Mouse (Mus musculus) kidney, adult 11 months (tissue): ENCODE results near the gene Cmss1.

Source experiments
- DNase-seq: peaks from one replicate; pipeline ENCODE4 v3.0.0; 2022

The Cmss1 gene

DNA sequence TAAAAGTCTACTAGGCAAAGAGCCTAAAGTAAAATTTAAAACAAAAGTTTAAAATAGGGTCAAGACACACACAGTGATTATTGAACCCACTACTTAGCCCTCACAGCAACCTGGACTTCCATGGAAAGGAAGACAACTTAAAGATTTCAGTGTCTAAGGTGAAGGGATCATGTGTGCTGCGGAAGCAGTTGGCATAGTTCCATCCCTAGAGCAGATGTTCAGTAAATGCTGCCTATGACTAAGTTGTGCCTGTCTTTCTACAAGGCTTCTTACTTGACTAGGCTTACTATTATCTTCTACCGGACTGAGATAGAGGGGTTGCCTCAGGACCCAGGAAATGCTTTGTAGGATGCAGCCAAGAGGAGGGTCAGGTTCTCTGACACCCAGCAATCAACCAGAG lies 50.4 kb downstream of the Cmss1 start:
- DNase-seq: no peak

DNA sequence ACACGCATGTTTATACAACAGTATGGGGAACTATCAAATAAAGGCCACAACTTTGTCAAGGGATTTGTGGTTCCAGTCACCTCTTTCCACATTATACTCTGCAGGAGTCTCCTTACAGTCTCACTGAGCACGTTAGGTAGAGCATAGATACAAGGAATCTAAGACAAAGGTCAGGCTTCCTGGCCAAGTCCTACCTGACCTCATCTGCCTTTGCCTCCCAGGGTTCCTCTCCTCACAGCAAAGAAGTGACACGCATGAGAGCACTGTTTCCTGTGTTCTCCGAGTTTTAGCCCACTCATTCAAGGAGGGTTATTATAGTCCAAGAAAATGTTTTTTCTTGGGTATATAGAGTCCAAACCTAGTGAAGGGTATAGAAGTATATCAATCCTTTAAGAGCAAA lies 51.0 kb downstream of the Cmss1 start:
- DNase-seq: peak; percentile 43

DNA sequence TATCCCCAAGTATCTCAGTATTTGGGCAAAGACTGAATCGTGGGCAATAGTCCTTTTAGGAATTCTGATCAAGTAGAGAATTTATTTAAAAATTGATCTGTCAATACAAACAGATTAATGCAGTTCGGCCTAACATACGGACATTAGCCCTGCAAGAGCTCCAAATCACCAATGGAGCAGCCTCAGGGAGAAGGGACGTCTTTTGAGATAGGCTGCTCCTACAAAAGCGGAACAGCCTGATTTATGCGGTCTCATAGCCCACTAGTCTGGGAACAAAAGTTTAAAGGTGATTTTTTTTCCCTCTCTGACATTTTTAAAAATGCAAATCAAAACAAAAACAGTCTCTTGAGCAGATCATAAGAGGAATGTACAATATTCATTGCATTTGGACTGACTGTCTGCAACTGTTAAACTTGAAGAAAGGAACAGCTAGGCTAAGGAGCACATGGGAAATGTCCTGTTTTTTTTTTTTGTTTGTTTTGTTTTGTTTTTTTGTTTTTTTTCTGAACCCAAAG lies 51.7 kb downstream of the Cmss1 start:
- no peak for DNase-seq

DNA sequence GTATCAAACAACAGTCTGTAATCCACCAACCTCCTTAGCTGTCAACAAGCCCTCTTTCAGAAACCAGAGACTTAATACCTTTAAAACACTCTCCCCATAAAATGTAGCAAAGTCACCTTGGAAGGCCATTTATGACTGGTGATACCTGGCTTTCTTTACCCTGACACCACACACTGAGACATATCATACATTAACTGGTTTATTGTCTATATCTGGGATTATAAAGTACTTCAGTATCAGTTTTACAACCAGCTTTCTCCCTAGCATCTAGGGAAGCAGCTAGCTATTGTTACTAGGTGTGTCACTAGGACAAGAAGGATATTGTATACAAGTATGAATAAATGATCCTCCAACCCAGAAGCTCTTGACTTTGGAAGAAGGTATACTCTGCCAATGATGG lies 53.4 kb downstream of the Cmss1 start:
- no peak for DNase-seq

- no peak for DNase-seq
Measured at GRCm38 (mm10) chr16:57552709-57553108, 54.0 kb downstream of the Cmss1 start.

GRCm38 (mm10) chr16:57551617-57552016 lies 55.0 kb downstream of the Cmss1 start:
- DNase-seq: no peak

DNA sequence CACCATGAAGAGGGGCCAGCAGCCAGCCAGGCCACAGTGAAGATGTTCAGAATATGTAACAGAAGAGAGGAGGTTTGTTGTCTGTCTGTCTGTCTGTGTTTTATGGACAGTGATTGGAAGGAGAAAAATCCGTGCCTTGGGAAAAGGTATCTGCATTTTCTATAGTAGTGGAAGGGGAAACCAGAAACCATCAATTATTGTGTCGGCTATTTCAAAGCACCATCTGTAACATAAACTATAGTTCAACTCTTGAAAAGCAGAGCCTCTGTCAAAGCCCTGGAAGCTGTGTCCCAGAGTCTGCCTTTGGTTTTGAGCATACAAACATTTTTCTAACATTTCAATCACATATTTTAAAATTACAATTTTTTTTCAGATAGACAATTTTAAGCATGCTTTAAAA lies 55.8 kb downstream of the Cmss1 start:
- no peak for DNase-seq

DNA sequence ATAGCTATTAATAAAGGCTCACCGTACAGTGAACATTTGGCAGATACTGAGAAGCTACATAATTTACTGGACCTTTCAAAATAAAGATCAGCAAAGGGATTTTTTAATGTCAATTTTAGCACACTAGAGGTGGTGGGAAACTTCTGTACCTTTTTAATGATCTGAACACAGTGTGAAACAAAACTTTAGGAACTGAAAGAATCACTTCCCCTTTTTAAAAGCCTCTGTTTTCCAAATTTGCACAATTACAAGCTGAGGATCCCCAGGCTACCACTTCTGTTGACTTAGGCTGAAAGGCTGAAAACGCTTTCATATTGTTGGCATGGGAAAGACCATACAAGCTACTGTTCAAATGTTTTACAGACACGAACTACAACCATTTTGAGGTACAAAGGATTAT lies 56.6 kb downstream of the Cmss1 start:
- DNase-seq: no peak

DNA sequence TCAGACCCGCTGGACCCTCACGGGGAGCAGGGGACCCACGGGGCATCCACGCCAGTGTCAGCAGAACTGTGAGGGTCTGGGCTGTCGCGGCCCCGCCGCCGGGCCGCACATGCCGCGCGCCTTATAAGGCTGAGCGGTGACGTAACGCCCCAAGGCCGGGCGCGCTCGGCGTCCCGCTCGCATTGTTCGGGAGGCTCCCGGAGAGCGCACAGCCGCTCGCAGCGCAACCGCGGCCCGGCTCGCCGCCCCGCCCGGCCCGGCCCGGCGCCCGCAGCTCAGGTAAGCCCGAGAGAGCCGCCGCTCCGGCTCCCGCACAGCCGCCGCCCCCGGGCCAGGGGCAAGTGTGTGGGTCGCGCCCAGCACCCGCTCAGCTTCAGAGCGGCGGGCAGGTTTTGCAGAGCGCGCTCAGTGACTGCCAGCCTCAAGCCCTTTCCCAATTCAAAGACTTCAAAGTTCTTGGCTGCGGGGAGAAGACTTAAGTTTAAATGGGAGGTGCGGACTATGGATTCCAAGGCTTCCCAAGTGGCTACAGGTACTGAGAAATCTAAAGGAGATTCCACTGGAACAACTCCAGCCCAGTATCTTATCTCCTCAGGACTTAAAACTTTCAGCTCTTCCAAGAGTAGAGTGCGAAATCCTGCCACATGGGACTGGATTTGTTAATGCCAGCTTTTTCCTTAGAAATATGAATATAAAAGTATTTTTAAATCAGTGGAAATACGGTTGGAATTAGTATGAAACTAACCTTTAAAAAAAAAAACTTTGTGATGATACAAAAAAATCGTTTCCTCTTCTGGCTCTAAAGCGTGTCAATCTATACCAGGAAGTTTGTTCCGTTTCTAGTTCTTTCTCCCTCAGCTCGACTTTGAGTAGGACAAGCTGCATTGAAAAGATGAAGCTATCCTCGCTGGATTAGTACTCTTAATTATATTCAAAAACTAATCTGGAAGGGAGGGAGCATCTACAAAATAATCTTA lies 57.3 kb downstream of the Cmss1 start:
- DNase-seq: peak; percentile 55

DNA sequence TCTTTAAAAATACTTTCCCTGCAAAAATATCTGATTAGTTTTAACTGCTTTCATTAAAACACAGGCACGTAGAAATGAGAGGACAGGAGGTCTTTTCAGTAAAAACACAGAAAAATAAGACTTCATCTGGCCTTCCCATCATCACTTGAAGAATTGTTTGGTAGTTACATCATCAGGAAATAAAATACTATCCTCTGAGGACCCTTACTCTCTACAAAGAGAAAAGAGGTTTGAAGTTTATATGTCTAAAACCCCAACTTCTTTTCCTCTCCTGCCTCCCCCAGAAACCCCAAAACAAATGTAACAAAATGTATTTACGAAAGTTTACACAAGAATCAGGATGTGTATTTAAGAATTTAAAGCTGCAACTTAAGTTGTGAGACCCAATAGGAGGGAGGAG lies 58.1 kb downstream of the Cmss1 start:
- DNase-seq: no peak

GRCm38 (mm10) chr16:57546355-57546754 lies 60.3 kb downstream of the Cmss1 start:
- no peak for DNase-seq

GRCm38 (mm10) chr16:57544441-57544840 lies 62.2 kb downstream of the Cmss1 start:
- no peak for DNase-seq

DNA sequence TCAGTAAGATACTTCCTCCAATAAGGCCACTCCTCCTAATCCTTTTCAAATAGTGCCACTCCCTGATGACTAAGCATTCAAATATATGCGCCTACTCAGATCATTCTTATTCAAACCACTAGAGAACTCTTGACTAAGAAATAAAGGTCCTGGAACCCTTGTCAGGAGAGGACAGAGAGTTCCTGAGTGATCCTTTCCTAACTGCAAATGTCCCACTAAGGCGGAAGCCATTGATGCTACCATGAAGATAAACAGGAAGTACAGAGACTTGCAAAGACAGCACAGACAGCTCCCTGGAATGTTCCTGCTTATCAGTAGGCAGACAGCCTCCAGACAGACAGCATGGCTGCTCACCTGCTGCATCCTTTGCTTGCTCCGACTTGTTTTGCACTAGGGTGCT lies 63.4 kb downstream of the Cmss1 start:
- no peak for DNase-seq

- DNase-seq: no peak
Measured at GRCm38 (mm10) chr16:57536511-57536910, 70.2 kb downstream of the Cmss1 start.

DNA sequence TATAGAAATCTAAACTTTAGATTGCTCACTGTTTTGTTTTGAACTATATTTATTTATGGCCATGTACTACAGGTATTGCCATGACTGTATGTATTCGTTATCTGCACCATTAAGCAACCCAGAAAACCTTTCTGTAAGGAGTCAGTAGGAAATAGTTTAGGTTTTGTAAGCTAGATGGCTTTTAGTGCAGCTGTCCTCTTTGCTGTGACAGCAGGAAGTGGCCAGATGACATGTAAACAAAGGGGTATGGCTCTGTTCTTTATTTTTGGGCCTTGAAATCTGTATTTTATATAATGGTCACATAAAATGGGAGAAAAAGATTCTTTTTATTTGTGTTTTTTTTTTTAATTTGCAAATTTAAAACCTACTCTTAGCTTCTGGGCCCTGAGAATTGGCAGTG lies 71.9 kb downstream of the Cmss1 start:
- DNase-seq: no peak

GRCm38 (mm10) chr16:57534365-57534764 lies 72.3 kb downstream of the Cmss1 start:
- no peak for DNase-seq

DNA sequence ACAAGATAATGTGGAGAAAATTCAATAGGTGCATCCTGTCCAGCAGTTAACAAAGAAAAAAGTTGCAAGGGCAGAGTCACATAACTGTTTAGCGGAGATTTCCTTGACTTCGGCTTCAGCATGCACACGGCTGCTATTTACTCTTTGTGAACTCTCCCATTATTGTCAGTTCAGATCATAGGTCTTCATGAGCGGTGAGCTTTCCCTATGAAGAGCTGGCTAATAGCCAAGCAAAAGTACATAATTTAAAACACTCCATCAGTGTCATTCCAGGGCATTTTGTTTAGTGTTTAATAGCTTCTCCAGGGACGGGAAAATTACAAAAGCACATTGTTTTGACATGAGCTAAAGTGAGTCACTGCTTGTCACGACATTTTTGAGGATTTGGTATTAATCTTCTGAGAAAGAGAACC lies 74.6 kb downstream of the Cmss1 start:
- DNase-seq: no peak

GRCm38 (mm10) chr16:57530547-57530946 lies 76.1 kb downstream of the Cmss1 start:
- no peak for DNase-seq

DNA sequence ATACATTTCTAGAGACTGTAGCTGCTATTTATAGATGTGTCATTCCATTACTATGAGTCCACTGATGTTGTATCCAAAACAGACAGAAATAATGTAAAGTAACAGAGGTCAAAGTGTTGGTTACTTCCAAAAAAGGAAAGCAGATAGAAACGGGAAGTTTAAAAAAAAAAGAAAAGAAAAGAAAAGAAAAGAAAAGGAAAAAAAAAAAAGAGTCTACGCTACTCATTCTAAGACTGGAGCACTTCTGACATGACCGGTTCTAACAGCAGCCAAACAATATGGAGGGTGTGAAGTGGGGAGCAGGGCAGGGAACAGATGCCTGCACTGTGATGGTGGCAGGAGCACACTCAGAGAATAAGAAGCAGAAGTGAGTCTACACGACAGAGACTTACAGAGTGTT lies 78.2 kb downstream of the Cmss1 start:
- no peak for DNase-seq

GRCm38 (mm10) chr16:57526893-57527292 lies 79.8 kb downstream of the Cmss1 start:
- DNase-seq: no peak

GRCm38 (mm10) chr16:57525476-57525875 lies 81.2 kb downstream of the Cmss1 start:
- no peak for DNase-seq

DNA sequence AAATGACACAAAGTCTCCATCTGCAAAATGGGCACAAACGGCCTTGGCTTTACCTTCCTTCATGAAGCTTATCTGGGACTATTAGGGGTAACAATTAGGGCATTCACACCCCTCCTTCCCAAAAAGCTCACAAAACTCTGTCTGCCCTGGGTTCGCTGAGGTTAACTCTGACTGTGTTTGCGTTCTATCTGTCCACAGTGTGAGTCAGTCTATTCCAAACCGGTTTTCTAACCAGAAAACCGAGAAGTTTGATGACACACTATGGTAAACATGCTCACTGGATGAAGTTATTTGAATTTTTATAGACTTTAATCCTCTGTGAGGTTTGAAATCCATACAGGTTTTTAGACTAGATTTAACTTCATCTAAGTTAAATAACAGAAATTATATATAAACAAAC lies 81.6 kb downstream of the Cmss1 start:
- DNase-seq: no peak

DNA sequence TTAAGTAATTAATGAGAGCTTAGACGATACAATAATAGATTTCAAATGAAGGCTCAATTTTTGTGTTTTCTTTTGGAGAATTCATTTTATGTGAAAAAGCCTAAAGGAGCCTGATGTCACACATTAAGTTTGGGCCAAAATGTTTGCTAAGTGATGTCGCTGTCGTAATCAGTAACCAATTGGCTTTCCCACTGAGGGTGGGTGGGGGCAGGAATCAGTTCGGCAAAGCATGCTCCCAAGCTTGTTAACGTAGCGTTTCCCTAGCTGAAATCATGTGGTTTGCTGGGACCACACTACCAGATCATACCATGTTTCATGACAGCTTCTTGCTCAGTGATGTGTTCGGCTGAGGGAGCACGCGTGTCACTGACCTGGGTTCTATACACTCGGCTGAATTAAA lies 91.0 kb downstream of the Cmss1 start:
- no peak for DNase-seq

DNA sequence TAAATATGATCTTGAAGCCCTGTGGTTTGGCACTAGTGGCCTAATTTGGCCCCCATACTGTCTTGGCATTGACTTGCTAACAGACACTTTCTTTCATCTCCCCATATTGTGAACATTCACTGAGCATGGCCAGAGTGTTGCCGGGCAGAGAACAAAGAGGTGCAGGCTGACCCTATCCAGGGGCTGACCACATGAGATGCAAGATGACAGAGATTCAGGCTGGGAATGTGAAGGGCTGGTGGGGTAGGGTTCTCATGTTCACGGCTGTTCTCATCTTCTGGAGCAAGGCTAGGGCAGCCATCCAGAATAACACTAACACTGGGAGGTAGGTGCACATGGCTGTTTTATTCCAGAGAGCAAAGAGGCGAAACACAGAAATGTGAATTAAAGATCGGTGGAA lies 92.3 kb downstream of the Cmss1 start:
- no peak for DNase-seq

DNA sequence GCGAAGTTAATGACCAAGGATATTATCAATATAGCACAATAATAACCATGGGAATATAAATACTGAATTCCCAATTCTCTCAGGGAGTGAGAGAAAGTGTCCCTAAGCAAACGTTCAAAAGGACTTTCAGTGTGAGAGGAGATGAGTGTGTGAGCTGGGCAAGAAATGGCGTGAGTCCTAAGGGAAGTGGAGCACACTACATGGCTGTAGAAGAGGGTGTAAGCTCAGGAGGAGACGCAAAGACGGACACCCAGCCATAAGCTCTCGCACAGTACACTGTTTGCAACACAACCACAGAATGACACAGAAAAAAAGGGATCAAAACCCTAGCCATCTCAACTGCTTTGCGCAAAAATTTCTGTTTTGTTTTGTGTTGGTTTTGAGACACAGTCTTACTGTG lies 93.1 kb downstream of the Cmss1 start:
- no peak for DNase-seq
